Mouse (Mus musculus): ENCODE data around the gene G6pc3.

GRCm38 (mm10) chr11:102240636-102241035, 51.2 kb downstream of the G6pc3 start:
- TF ChIP-seq POLR2A (IDR thresholded peaks at IDR 0.05; ENCODE audit: low read depth, low read length) (no peak), CTCF (IDR thresholded peaks at IDR 0.05; ENCODE audit: borderline replicate concordance, insufficient read depth, low read length) (no peak)
